Mouse (Mus musculus) frontal cortex, postnatal 36 days (tissue): ENCODE measurements around the gene Efemp1.

Experiments
- DNase-seq, 2 experiments: peaks; one replicate each; pipeline ENCODE4 v3.0.0; 2022; ENCODE audit warnings: low spot score in 2 of 2

Gene Efemp1

DNA sequence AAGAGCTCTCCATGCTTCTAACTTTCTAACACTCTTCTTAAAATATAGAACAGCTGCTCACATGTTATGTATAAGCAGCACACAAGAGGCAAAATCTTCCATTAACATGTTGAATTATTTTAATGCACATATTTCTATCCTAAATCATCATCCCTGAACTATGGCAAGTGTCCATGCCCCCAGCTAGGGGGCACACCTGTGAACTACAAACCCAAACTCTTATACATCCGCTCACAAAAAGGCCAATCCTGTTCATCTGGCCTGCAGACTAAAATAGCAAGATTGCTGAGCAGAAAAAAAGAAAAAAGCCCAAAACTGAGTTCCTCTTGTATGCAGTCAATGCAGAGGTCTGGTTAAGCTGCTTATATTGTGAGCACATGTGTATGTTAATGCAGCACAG is 86.6 kb downstream of the Efemp1 start:
- DNase-seq, result no peak

GRCm38 (mm10) chr11:28951586-28952210 is 98.7 kb downstream of the Efemp1 start:
- DNase-seq, result no peak

DNA sequence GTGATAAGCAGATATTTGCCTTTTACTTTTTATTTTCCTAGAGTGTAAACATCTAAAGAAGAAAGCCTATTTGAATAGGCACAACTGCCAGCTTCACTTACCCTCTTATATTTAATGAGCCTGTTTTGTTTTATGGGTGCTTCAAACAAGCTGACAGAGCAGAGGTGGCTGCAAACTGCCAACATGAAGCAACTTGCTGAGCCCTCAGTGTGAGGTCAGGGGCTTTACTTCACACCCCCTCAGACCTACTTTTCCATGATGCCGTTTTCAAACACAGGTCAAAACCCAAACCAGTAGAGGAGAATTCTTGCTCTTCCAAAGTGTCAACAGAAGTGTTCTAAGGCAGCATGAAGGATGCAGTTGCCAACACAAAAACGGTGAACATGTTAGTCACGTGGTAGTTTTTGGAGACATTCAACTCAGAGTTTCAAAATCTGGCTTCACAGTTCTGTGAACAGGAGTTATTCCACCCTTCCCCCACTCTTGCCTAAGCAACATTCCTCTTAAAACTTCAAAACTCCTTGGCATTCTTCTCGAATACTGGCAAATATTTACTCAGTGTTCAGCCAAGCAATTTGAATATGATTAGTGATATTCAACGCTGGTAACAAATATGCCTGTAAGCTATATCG is 101.8 kb downstream of the Efemp1 start:
- no peak for DNase-seq

GRCm38 (mm10) chr11:28955305-28955701 is 102.3 kb downstream of the Efemp1 start:
- DNase-seq, result no peak

DNA sequence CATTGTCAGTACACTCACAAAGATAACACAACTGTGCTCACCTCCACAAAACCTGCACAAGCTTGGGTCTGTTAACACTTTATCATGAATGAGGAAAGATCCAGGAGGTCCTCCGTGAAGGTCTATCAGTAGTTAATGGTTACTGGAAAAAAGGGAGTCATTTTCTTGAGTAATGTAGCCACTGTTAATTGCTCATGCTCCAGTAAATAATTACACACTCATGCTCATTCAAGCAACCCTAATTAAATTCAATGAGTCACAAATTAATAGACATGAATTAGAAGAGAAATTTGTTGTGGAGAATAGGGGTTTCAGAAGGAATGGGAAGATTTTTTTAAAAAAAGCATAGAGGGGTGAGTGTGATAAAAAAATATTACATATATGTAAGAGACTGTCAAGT is 108.4 kb downstream of the Efemp1 start:
- DNase-seq, result no peak
